Mouse (Mus musculus): Measurements from ENCODE around the gene Wfdc3. TPM values are rescaled to one million over a fixed set of nuclear protein-coding genes. Genes with fewer than 3 reads are reported as not detected.
"Not testable (repeated sequence)": the region's sequence is repeated elsewhere in the genome, so short reads cannot be mapped to it uniquely, and the experiment has no call there.

The Wfdc3 gene
- polyA plus RNA-seq, 1 experiment from 2014 or later, result 1.0 TPM

DNA sequence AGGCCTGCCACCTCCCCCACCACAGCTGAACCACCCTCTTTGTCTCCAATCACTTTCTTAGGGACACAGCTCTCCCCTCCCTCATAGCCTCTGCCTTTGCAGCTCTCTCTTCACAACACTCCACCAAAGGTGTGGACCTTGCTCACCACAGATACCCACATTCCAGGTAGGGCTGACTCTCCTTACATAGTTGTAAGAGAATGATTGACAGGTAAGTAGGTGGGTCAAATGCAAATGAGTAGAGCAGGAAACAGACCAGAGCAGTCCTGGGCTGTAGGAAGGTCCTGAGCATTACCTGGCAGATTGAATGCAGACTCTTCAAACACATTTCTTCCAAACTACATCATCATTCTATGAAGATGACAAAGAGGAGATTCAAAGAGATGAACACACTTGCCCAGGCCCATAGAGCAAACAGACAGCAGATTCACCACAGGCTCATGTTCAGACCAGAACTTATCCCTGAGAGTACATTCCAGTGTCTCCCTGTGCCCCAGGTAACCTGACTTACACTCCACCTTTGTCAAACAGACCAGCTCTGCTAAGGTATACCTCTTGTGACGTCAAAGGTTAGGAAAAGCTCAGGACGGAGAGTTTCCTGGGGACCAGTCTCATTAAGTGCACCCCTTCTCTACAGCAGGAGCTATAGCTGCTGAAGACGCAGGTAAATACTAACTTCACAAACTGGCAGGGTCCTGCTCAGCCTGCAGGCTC is 8.2 kb downstream of the Wfdc3 start:
- Histone ChIP-seq H3K4me2 (no peak overlapping the region), H3K27ac (no peak overlapping the region), H3K9ac (no peak overlapping the region), H3K9me3 (replicated peaks) (no peaks in the 10 kb centered on the region), H3K27me3 (peaks cover 24% of the 10 kb centered on the region; the same call in 1 of the 2 replicates), H3K4me1 (replicated peaks) (no peaks in the 10 kb centered on the region), H3K4me3 (replicated peaks) (no peak overlapping the region), H3K36me3 (no peaks in the 10 kb centered on the region)
- no peak for ATAC-seq (ENCODE audit: low read depth)
- WGBS (ENCODE audit: insufficient replicate concordance), result 49% methylated on average over 3 of the region's 3 CpGs
- no peak for DNase-seq

DNA sequence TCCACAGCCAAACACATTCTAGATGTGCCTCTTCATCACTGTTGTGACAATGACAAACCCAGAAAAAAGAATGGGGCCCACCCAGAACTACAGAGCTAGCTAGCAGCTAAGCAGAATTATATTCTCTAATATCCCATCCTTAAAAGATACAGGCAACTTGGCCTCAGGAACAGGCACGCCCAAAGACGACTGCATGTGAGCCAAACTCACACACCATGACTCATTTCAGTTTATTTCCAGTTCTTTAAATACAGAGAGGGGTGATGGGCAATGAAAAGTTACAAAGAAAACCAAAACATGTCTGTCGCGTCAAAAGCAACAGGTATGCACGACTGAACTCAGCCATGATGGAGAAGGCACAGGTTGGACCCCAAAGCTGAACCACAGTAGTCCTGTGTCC is 10.3 kb downstream of the Wfdc3 start:
- no peak overlapping the region for H3K4me3 ChIP-seq (replicated peaks)
- no peak overlapping the region for H3K4me2 ChIP-seq
- H3K9me3 ChIP-seq (replicated peaks), result no peaks in the 10 kb centered on the region
- no peak overlapping the region for H3K9ac ChIP-seq
- WGBS (ENCODE audit: insufficient replicate concordance), result 66% methylated on average over 5 of the region's 5 CpGs
- ATAC-seq (ENCODE audit: low read depth) (no peak), DNase-seq (no peak)
- H3K4me1 ChIP-seq (replicated peaks), result no peaks in the 10 kb centered on the region
- H3K27ac ChIP-seq, result no peak overlapping the region
- peaks cover 14% of the 10 kb centered on the region; the same call in 1 of the 2 replicates for H3K27me3 ChIP-seq
- H3K36me3 ChIP-seq, result no peaks in the 10 kb centered on the region

DNA sequence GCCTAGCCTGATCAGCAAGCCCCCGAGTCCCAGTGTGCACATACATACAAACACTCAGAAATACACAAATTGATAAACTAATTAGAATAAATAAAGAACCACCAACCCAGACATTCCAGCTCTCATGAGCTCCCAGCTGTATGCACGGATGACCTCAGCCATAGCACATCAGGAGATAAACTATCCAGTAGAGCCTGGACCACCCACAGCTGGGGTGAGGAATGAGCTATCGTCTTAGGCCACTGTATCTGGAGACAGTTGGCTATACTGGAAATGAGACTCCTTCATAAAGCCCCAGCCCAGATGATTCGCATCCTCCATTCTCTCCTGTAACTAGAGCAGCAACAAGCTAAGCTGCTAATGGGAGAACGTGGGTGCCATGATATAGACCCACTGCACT is 10.9 kb downstream of the Wfdc3 start:
- DNase-seq, result no peak
- peaks cover 10% of the 10 kb centered on the region; the same call in 1 of the 2 replicates for H3K27me3 ChIP-seq
- H3K4me3 ChIP-seq (replicated peaks), result no peak overlapping the region
- ATAC-seq (ENCODE audit: low read depth), result no peak
- no peak overlapping the region for H3K9ac ChIP-seq
- no peaks in the 10 kb centered on the region for H3K36me3 ChIP-seq
- no peaks in the 10 kb centered on the region for H3K4me1 ChIP-seq (replicated peaks)
- WGBS (ENCODE audit: insufficient replicate concordance), result 65% methylated on average over 5 of the region's 5 CpGs
- no peak overlapping the region for H3K4me2 ChIP-seq
- no peak overlapping the region for H3K27ac ChIP-seq
- no peaks in the 10 kb centered on the region for H3K9me3 ChIP-seq (replicated peaks)

DNA sequence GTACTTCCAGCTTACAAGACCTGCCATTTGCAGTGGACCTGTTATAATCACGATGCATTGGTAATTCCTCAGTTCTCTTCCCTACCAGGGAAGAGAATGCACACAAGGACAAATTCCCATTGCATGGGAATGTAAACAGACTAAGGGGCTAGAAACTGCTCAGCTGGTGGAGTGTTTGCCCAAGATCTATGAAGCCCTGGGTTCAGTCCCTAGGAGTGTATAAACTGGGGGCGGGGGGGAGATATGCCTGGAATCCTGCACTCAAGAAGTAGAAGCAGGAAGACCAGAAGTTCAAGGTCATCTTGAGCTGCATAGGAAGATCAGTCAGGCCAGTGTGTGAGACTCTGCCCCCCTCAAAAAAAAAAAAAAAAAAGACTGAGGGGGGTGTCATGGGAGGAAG is 12.5 kb downstream of the Wfdc3 start:
- no peak for DNase-seq
- Histone ChIP-seq H3K4me3 (replicated peaks) (no peak overlapping the region), H3K36me3 (no peaks in the 10 kb centered on the region), H3K4me2 (no peak overlapping the region), H3K4me1 (replicated peaks) (no peaks in the 10 kb centered on the region), H3K27me3 (0 out of 2 replicates have a peak, but pooled peaks cover 3% of the 10 kb centered on the region), H3K9me3 (replicated peaks) (no peaks in the 10 kb centered on the region), H3K9ac (no peak overlapping the region), H3K27ac (no peak overlapping the region)
- 68% methylated on average over 2 of the region's 2 CpGs for WGBS (ENCODE audit: insufficient replicate concordance)
- ATAC-seq (ENCODE audit: low read depth), result no peak

DNA sequence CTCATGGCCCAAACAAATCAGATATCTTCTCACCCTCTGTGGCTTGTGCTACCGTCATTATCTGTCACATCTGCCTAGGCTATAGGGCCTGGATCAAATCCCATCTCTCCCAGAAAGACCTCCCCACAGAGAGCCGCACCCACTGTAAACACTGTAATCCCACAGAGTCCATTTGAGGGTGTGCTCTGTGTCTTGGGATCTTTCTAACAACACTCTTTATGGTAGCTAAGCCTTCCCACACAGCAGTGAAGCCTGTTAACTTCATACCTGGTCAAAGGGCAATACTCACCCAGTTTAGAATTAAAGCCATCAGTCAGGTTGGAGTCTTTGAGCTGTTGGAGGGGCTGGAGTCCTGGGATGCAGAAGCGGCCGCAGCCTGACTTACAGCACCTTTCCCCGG is 14.0 kb downstream of the Wfdc3 start:
- DNase-seq (no peak), ATAC-seq (ENCODE audit: low read depth) (no peak)
- 65% methylated on average over 5 of the region's 5 CpGs for whole genome bisulfite sequencing (ENCODE audit: insufficient replicate concordance)
- Histone ChIP-seq H3K4me1 (replicated peaks) (no peaks in the 10 kb centered on the region), H3K4me2 (no peak overlapping the region), H3K4me3 (replicated peaks) (no peak overlapping the region), H3K9ac (no peak overlapping the region), H3K9me3 (replicated peaks) (no peaks in the 10 kb centered on the region), H3K36me3 (no peaks in the 10 kb centered on the region), H3K27ac (no peak overlapping the region), H3K27me3 (no peaks in the 10 kb centered on the region)

DNA sequence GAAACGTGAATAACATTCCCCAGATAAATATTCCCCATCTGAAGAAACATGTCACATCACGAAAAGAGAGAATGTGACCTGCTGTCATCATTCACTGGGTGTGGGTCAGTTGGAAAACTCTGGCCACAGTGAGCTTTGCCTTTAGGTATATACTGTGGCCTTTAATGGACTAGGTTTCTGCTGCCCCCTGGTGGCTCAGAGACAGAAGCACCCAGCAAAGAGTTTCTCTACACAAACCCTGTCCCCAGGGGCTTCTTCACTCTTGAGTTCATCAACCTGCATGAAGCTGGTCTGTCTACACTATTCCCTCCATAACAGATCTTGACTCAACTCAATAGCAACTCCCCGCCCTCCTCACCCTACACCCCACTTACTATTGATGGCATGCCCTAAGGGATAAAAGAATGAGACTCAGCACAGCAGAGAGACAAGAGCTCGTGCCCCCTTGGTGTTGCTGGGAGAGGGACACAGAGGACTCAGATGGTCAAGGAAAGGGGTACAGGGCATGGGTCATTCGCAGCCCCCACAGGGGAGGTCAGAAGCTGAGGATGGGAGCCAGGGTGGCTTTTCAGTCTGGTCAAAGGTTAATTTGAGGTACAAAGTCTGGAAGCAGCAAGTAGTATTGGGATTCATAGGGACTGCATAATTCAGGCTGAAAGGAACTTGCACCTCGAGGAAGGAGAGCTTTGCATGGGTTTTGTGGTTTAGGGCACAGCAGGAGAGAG is 19.7 kb downstream of the Wfdc3 start:
- Histone ChIP-seq H3K4me1 (replicated peaks) (no peaks in the 10 kb centered on the region), H3K9ac (no peak overlapping the region), H3K27ac (no peak overlapping the region), H3K4me2 (no peak overlapping the region), H3K9me3 (replicated peaks) (no peaks in the 10 kb centered on the region), H3K27me3 (no peaks in the 10 kb centered on the region), H3K36me3 (no peaks in the 10 kb centered on the region), H3K4me3 (replicated peaks) (no peak overlapping the region)
- DNase-seq (peak; percentile 28), ATAC-seq (ENCODE audit: low read depth) (peak; percentile 51; the same call in 1 of the 2 replicates)
- WGBS (ENCODE audit: insufficient replicate concordance), result 14% methylated on average over 6 of the region's 6 CpGs

DNA sequence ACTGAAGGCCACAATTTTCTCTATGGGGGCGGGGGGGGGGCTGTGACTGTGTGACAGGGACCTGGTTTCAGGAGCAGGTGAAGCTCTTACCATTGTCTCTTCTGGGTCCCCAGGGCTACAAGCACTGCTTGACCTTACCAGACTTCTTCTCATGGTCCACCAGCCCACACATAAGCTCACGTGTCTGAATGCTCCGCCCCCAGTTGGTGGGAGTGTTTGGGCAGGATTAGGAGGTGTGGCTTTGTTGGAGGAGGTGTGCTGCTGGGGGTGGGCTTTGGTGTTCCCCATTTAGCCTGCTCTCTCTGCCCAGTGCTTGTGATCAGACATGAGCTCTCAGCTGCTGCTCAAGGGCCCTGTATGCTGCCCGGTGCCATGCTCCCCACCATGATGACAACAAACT is 22.5 kb downstream of the Wfdc3 start:
- Histone ChIP-seq H3K36me3 (no peaks in the 10 kb centered on the region), H3K4me1 (replicated peaks) (no peaks in the 10 kb centered on the region), H3K4me3 (replicated peaks) (no peak overlapping the region), H3K9me3 (replicated peaks) (no peaks in the 10 kb centered on the region), H3K9ac (no peak overlapping the region), H3K27me3 (no peaks in the 10 kb centered on the region), H3K27ac (no peak overlapping the region), H3K4me2 (no peak overlapping the region)
- 49% methylated on average over 4 of the region's 4 CpGs for WGBS (ENCODE audit: insufficient replicate concordance)
- DNase-seq, result no peak
- no peak for ATAC-seq (ENCODE audit: low read depth)

DNA sequence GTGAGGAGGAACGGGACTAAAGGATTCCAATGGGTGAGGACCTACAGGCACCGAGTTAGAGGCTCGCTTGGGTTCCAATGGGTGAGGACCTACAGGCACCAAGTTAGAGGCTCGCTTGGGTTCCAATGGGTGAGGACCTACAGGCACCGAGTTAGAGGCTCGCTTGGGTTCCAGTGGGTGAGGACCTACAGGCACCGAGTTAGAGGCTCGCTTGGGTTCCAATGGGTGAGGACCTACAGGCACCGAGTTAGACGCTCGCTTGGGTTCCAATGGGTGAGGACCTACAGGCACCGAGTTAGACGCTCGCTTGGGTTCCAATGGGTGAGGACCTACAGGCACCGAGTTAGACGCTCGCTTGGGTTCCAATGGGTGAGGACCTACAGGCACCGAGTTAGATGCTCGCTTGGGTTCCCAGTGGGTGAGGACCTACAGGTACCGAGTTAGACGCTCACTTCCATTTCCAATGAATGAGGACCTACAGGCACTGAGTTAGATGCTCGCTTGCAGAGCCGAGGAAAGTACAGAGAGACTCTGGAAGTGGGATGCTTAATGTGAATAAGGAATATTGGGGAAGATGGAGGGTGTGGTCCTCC is 29.4 kb downstream of the Wfdc3 start:
- 79% methylated on average over 23 of the region's 23 CpGs for WGBS (ENCODE audit: insufficient replicate concordance)
- not testable (repeated sequence) for H3K4me2 ChIP-seq; H3K4me1 ChIP-seq (replicated peaks); H3K27me3 ChIP-seq; DNase-seq; ATAC-seq (ENCODE audit: low read depth); H3K27ac ChIP-seq; H3K9ac ChIP-seq; H3K4me3 ChIP-seq (replicated peaks); H3K9me3 ChIP-seq (replicated peaks); H3K36me3 ChIP-seq

DNA sequence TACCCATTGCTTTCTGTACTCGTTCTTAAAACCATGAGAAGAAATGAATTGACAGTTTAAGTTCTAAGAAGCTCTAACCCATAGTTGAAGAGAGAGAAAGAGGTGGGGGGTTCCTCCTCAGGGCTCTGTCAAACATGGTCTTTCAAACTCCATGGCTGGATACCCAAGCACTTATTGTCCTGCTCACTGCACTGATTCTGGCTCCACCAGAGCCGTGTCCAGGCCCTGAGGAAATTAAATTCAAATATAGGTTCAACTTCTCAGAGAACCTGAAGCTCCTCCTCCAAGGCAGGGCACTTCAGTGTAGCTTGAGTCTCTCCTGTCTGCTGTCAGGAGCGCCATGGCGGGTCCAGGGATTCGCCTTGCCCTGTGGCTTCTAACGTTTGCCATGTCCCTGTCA is 30.7 kb downstream of the Wfdc3 start, which contains the start of gene Spint5:
TSS of gene Spint5 (plus strand) at position 301 of the 400 bp plus-strand sequence.
- H3K4me3 ChIP-seq (replicated peaks), result no peak within 1 kb of the TSS
- no peak for ATAC-seq (ENCODE audit: low read depth)

DNA sequence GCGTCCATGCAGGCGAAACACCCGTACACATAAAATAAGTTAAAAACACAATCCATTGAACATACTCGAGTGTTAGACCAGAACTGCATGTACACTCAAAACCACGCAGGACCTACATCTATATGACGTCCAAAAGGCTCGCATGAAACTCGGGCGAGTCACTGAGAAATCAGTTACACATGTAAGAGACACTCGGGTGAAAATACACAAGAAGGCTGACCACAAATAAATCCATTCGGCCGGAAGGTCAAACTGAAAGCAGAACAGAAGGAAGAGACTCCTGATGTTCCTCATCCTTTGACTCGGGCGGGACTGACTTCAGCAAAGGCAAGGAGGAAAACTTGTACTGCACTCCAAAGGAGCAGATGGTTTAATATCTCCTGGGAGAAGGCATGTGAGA is 39.7 kb downstream of the Wfdc3 start:
- no peak overlapping the region for H3K4me2 ChIP-seq
- 72% methylated on average over 14 of the region's 14 CpGs for WGBS (ENCODE audit: insufficient replicate concordance)
- no peak for DNase-seq
- no peak overlapping the region for H3K9ac ChIP-seq
- H3K36me3 ChIP-seq, result no peaks in the 10 kb centered on the region
- H3K4me1 ChIP-seq (replicated peaks), result no peaks in the 10 kb centered on the region
- no peaks in the 10 kb centered on the region; the same call in 1 of the 2 replicates for H3K27me3 ChIP-seq
- H3K4me3 ChIP-seq (replicated peaks), result no peak overlapping the region
- 0 out of 2 replicates have a peak, but pooled peaks cover 3% of the 10 kb centered on the region for H3K9me3 ChIP-seq (replicated peaks)
- ATAC-seq (ENCODE audit: low read depth), result no peak
- H3K27ac ChIP-seq, result no peak overlapping the region

More for the DNA sequence above, 30.7 kb downstream of the Wfdc3 start, which contains the start of gene Spint5:
- H3K9me3 ChIP-seq (replicated peaks), result no peaks in the 10 kb centered on the region
- no peak within 1 kb of the TSS for H3K27ac ChIP-seq
- H3K36me3 ChIP-seq, result no peaks in the 10 kb centered on the region
- no peak for DNase-seq
- no peaks in the 10 kb centered on the region for H3K4me1 ChIP-seq (replicated peaks)
- WGBS (ENCODE audit: insufficient replicate concordance), result 54% methylated on average over 6 of the region's 6 CpGs
- H3K27me3 ChIP-seq, result no peaks in the 10 kb centered on the region
- no peak within 1 kb of the TSS for H3K9ac ChIP-seq
- no peak within 1 kb of the TSS for H3K4me2 ChIP-seq

DNA sequence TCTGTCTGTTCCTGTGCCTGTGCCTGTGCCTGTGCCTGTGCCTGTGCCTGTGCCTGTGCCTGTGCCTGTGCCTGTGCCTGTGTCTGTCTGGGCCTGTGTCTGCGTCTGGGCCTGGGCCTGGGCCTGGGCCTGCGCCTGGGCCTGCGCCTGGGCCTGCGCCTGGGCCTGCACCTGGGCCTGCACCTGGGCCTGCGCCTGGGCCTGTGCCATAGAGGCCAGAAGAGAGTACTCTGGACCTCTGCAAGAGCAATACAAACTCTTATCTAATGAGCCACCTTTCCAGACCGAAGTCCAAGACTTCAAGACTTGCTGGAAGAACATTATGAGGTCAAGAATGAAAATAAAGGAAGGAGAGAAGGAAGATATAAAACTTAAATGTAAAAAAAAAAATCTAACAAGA is 40.4 kb downstream of the Wfdc3 start:
- H3K9me3 ChIP-seq (replicated peaks), result 0 out of 2 replicates have a peak, but pooled peaks cover 3% of the 10 kb centered on the region
- 78% methylated on average over 6 of the region's 6 CpGs for WGBS (ENCODE audit: insufficient replicate concordance)
- H3K36me3 ChIP-seq, result no peaks in the 10 kb centered on the region
- no peak overlapping the region for H3K27ac ChIP-seq
- H3K4me2 ChIP-seq, result no peak overlapping the region
- H3K27me3 ChIP-seq, result no peaks in the 10 kb centered on the region; the same call in 1 of the 2 replicates
- H3K9ac ChIP-seq, result no peak overlapping the region
- DNase-seq (no peak), ATAC-seq (ENCODE audit: low read depth) (no peak)
- no peak overlapping the region for H3K4me3 ChIP-seq (replicated peaks)
- no peaks in the 10 kb centered on the region for H3K4me1 ChIP-seq (replicated peaks)

Data from liver, embryonic 13.5 days (tissue).